Mouse (Mus musculus): ENCODE results near the gene Ano9. TPM values are rescaled to one million over a fixed set of nuclear protein-coding genes. Genes with fewer than 3 reads are reported as not detected.

Gene Ano9
- polyA plus RNA-seq, 1 experiment from 2014 or later: 1.3 TPM

DNA sequence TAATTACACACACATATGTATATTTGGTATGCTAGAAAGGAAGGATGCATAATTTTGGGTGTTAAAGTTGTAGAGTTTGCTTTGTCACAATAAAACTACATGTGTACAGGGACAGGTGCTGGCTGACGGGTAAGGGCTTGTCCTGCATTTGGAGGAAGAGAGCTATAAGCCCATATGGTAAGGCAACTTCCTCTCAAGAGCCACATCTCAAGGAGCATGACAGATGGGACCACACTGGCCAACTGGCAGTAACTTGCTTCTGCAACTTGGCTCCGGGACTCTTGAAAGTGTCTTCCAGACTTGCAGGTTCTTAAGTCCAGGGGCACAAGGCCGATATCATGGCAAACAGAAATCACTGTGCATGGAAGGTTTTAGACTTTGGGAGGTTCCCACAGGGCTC is 27.0 kb upstream of the Ano9 start:
- Histone ChIP-seq H3K9ac (replicated peaks; ENCODE audit: low read length) (no peak overlapping the region), H3K27me3 (ENCODE audit: control insufficient read depth, insufficient read depth, low read length) (no peaks in the 10 kb centered on the region), H3K4me3 (ENCODE audit: low read depth, low read length) (no peak overlapping the region), H3K4me2 (ENCODE audit: low read depth, low read length) (no peak overlapping the region), H3K9me3 (replicated peaks; ENCODE audit: control insufficient read depth, low read length) (no peaks in the 10 kb centered on the region), H3K36me3 (replicated peaks; ENCODE audit: control insufficient read depth, insufficient read depth, low read depth, low read length) (no peaks in the 10 kb centered on the region; the same call in 1 of the 2 replicates), H3K4me1 (ENCODE audit: control insufficient read depth, insufficient read depth, low read length) (no peaks in the 10 kb centered on the region), H3K27ac (replicated peaks; ENCODE audit: low read depth, low read length) (no peak overlapping the region)
- WGBS: 90% methylated on average over 3 of the region's 3 CpGs
- ATAC-seq (replicated peaks; ENCODE audit: insufficient number of reproducible peaks, low FRiP score, low TSS enrichment, low read depth): no peak
- DNase-seq (ENCODE audit: low spot score): no peak

DNA sequence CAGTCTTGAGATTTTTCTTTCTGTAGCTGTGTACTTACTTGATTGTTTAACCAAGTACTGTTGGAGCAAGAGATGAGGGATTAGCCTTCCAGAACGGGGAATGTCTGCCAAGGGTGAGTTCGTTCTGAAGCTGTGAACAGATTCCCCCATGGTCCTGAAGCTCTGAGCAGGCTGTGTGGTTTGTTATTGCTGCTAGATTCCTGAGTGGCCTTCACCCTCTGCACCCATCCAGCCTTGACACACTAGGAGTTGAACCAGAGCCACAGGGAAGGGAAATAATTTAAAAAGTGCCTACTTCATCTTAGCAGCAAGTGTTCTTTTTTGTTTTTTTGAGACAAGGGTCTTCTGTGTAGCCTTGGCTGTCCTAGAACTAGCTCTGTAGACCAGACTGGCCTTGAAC is 26.3 kb upstream of the Ano9 start:
- ATAC-seq (replicated peaks; ENCODE audit: insufficient number of reproducible peaks, low FRiP score, low TSS enrichment, low read depth) (no peak), DNase-seq (ENCODE audit: low spot score) (no peak)
- 88% methylated on average over 2 of the region's 2 CpGs for WGBS
- Histone ChIP-seq H3K4me1 (ENCODE audit: control insufficient read depth, insufficient read depth, low read length) (no peaks in the 10 kb centered on the region), H3K27me3 (ENCODE audit: control insufficient read depth, insufficient read depth, low read length) (no peaks in the 10 kb centered on the region), H3K36me3 (replicated peaks; ENCODE audit: control insufficient read depth, insufficient read depth, low read depth, low read length) (no peaks in the 10 kb centered on the region; the same call in 1 of the 2 replicates), H3K4me3 (ENCODE audit: low read depth, low read length) (no peak overlapping the region), H3K9me3 (replicated peaks; ENCODE audit: control insufficient read depth, low read length) (no peaks in the 10 kb centered on the region), H3K27ac (replicated peaks; ENCODE audit: low read depth, low read length) (no peak overlapping the region), H3K4me2 (ENCODE audit: low read depth, low read length) (no peak overlapping the region), H3K9ac (replicated peaks; ENCODE audit: low read length) (no peak overlapping the region)

DNA sequence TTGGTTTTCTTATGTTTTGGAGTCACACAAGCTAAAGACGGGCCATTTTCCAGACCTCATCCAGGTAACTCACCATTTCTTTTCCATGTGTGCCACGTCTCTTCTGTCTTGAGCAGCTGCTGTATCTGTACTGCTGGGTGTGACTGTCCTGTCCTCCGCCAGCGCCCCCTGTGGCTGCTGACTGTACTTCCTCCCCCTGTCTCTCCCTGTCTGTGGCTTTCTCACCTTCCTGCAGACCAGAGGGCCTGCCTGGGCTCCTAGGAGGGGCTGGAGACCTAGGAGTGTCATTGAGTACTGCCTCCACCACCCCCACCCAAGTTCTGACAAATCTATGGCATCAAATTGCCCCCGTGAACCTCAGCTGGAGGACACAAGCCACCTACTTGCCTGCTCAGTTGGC is 25.5 kb upstream of the Ano9 start:
- Histone ChIP-seq H3K4me3 (ENCODE audit: low read depth, low read length) (no peak overlapping the region), H3K9ac (replicated peaks; ENCODE audit: low read length) (no peak overlapping the region), H3K36me3 (replicated peaks; ENCODE audit: control insufficient read depth, insufficient read depth, low read depth, low read length) (peaks cover 2% of the 10 kb centered on the region; the same call in 1 of the 2 replicates), H3K4me1 (ENCODE audit: control insufficient read depth, insufficient read depth, low read length) (no peaks in the 10 kb centered on the region), H3K27me3 (ENCODE audit: control insufficient read depth, insufficient read depth, low read length) (no peaks in the 10 kb centered on the region), H3K9me3 (replicated peaks; ENCODE audit: control insufficient read depth, low read length) (no peaks in the 10 kb centered on the region), H3K4me2 (ENCODE audit: low read depth, low read length) (no peak overlapping the region), H3K27ac (replicated peaks; ENCODE audit: low read depth, low read length) (no peak overlapping the region)
- DNase-seq (ENCODE audit: low spot score) (peak; percentile 26), ATAC-seq (replicated peaks; ENCODE audit: insufficient number of reproducible peaks, low FRiP score, low TSS enrichment, low read depth) (no peak)
- 62% methylated on average over 5 of the region's 5 CpGs for WGBS

DNA sequence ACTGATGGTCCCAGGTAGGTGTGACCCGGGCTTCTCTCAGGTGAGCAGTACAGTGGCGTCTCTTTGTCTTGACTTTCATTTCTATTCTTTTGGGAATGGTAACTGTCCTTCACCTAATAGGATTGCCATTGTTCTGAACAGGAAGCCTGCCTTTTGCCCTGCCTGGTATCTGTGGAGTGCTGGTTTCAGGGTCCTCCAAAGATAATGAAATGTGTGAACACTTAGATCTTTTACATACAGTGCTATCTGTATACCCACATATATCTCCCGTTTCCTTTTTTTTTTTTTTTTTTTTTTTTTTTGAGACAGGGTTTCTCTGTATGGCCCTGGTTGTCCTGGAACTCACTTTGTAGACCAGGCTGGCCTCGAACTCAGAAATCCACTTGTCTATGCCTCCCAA is 23.7 kb upstream of the Ano9 start:
- 94% methylated on average over 4 of the region's 4 CpGs for WGBS
- no peak overlapping the region for H3K4me3 ChIP-seq (ENCODE audit: low read depth, low read length)
- peaks cover 2% of the 10 kb centered on the region for H3K36me3 ChIP-seq (replicated peaks; ENCODE audit: control insufficient read depth, insufficient read depth, low read depth, low read length)
- no peak for DNase-seq (ENCODE audit: low spot score)
- no peak for ATAC-seq (replicated peaks; ENCODE audit: insufficient number of reproducible peaks, low FRiP score, low TSS enrichment, low read depth)
- H3K27me3 ChIP-seq (ENCODE audit: control insufficient read depth, insufficient read depth, low read length): no peaks in the 10 kb centered on the region
- H3K9me3 ChIP-seq (replicated peaks; ENCODE audit: control insufficient read depth, low read length): no peaks in the 10 kb centered on the region
- H3K4me1 ChIP-seq (ENCODE audit: control insufficient read depth, insufficient read depth, low read length): no peaks in the 10 kb centered on the region
- H3K9ac ChIP-seq (replicated peaks; ENCODE audit: low read length): no peak overlapping the region
- no peak overlapping the region for H3K4me2 ChIP-seq (ENCODE audit: low read depth, low read length)
- no peak overlapping the region for H3K27ac ChIP-seq (replicated peaks; ENCODE audit: low read depth, low read length)

DNA sequence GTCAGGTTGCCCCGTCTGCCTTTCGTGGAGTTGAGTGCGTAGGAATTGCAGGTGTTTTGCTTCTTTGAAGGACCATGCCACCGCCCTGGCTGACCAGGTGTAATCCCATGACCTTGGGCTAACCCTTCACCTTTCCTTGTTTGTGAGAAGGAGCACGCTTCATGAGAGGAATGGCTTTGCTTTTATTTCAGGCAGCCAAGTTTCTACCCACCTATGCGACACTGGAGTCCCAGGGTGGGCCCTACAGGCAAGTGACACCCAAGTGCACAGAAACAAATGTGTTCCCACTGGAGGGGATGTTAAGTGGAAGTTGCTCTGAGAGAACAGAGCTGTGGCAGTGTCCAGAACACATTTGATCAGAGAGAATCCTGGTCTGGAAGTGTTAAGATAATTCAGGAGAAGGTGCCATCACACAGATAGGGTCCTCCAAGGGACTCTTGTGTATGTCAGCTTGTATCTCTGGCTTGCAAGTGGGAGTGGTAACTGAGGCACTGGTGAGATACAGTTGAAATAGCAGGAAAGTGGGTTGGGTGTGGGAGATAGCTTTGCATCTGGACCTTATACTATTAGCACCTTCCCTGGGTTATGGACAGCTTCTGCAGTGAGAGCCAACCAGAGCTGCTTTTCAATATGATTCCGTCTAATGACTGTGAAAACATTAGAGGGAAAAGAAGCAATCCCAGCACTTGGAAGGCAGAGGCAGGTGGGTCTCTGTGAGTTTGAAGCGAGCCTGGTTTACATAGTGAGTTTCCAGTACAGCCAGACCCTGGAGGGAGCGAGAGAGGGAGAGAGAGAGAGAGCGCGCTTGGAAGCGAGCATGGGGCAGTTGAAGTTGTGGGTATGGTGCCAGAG is 14.5 kb upstream of the Ano9 start:
- Histone ChIP-seq H3K9ac (replicated peaks; ENCODE audit: low read length) (peak overlapping the region; percentile 71), H3K27ac (replicated peaks; ENCODE audit: low read depth, low read length) (no peak overlapping the region)

DNA sequence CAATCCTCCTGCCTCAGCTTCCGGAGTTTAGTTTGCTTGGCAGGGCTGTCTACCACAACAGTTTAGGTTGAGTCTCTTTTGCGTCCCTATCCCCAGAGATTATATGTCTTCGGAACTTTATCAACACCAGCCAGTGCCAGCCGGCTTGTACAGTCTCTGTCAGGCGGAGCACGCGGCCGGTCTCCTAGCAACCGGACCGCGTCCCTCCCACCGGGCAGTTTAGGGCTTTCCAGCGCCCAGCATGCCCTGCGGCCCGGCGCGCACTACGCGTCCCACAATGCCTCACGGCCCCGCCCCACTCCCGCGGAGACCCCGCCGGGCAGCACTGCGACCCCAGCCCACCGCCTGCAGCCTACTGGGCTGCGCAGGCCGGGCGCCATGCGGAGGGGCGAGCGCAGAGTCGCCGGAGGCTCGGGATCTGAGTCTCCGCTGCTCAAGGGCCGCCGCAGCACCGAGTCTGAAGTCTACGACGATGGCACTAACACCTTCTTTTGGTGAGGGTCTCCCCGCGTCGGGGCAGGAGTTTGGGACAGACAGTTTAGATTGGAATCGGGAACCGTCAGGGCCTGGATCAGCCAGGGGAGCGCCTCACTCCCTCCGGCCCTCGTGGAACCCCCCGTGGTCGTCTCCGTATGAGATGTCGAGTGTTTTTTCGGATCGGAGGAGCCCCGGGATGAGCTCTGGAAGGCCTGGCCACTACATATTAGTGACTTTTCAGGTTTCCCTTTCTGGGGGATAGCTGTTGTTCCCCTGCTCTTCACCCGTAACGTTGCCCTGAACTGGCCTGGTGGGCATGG is 13.6 kb upstream of the Ano9 start:
- no peaks in the 10 kb centered on the region for H3K27me3 ChIP-seq (ENCODE audit: control insufficient read depth, insufficient read depth, low read length)
- peak overlapping the region; percentile 75 for H3K4me2 ChIP-seq (ENCODE audit: low read depth, low read length)
- no peak overlapping the region for H3K27ac ChIP-seq (replicated peaks; ENCODE audit: low read depth, low read length)
- H3K4me3 ChIP-seq (ENCODE audit: low read depth, low read length): peak overlapping the region; percentile 66
- under 1% methylated on average over 59 of the region's 59 CpGs for WGBS
- H3K9ac ChIP-seq (replicated peaks; ENCODE audit: low read length): peak overlapping the region; percentile 71
- no peaks in the 10 kb centered on the region for H3K36me3 ChIP-seq (replicated peaks; ENCODE audit: control insufficient read depth, insufficient read depth, low read depth, low read length)
- peak; percentile 94 for ATAC-seq (replicated peaks; ENCODE audit: insufficient number of reproducible peaks, low FRiP score, low TSS enrichment, low read depth)
- peaks cover 4% of the 10 kb centered on the region for H3K4me1 ChIP-seq (ENCODE audit: control insufficient read depth, insufficient read depth, low read length)
- DNase-seq (ENCODE audit: low spot score): peak; percentile 98
- H3K9me3 ChIP-seq (replicated peaks; ENCODE audit: control insufficient read depth, low read length): no peaks in the 10 kb centered on the region

More for the DNA sequence above, 14.5 kb upstream of the Ano9 start:
- Histone ChIP-seq H3K36me3 (replicated peaks; ENCODE audit: control insufficient read depth, insufficient read depth, low read depth, low read length) (no peaks in the 10 kb centered on the region; the same call in 1 of the 2 replicates), H3K27me3 (ENCODE audit: control insufficient read depth, insufficient read depth, low read length) (no peaks in the 10 kb centered on the region), H3K4me2 (ENCODE audit: low read depth, low read length) (peak overlapping the region; percentile 75), H3K9me3 (replicated peaks; ENCODE audit: control insufficient read depth, low read length) (no peaks in the 10 kb centered on the region), H3K4me1 (ENCODE audit: control insufficient read depth, insufficient read depth, low read length) (peaks cover 4% of the 10 kb centered on the region), H3K4me3 (ENCODE audit: low read depth, low read length) (peak overlapping the region; percentile 66)
- ATAC-seq (replicated peaks; ENCODE audit: insufficient number of reproducible peaks, low FRiP score, low TSS enrichment, low read depth) (no peak), DNase-seq (ENCODE audit: low spot score) (no peak)
- WGBS: 58% methylated on average over 12 of the region's 12 CpGs

DNA sequence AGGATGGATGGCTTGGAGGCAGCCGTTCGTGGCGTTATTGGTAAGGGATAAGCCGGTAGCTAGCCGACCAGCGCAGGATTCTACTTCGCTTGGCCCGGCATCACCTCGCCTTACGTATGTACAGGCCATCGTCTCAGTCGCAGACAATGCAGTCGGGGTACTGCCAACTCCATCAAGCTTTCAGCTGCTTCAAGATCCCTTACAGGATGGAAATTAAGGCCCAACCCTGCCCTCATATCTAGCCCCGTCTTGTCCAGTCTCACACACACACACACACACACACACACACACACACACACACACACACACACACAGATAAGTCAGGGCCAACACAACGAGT is 5.9 kb upstream of the Ano9 start:
- Histone ChIP-seq H3K4me1 (ENCODE audit: control insufficient read depth, insufficient read depth, low read length) (no peaks in the 10 kb centered on the region), H3K27me3 (ENCODE audit: control insufficient read depth, insufficient read depth, low read length) (no peaks in the 10 kb centered on the region), H3K9ac (replicated peaks; ENCODE audit: low read length) (peak overlapping the region; percentile 75), H3K4me2 (ENCODE audit: low read depth, low read length) (peak overlapping the region; percentile 60), H3K4me3 (ENCODE audit: low read depth, low read length) (peak overlapping the region; percentile 50), H3K27ac (replicated peaks; ENCODE audit: low read depth, low read length) (peak overlapping the region; percentile 67), H3K36me3 (replicated peaks; ENCODE audit: control insufficient read depth, insufficient read depth, low read depth, low read length) (no peaks in the 10 kb centered on the region), H3K9me3 (replicated peaks; ENCODE audit: control insufficient read depth, low read length) (no peaks in the 10 kb centered on the region)
- DNase-seq (ENCODE audit: low spot score): no peak
- no peak for ATAC-seq (replicated peaks; ENCODE audit: insufficient number of reproducible peaks, low FRiP score, low TSS enrichment, low read depth)
- WGBS: 4% methylated on average over 15 of the region's 15 CpGs
